13 mouse cellular contexts compared by ENCODE assay signal in the genomic region with DNA sequence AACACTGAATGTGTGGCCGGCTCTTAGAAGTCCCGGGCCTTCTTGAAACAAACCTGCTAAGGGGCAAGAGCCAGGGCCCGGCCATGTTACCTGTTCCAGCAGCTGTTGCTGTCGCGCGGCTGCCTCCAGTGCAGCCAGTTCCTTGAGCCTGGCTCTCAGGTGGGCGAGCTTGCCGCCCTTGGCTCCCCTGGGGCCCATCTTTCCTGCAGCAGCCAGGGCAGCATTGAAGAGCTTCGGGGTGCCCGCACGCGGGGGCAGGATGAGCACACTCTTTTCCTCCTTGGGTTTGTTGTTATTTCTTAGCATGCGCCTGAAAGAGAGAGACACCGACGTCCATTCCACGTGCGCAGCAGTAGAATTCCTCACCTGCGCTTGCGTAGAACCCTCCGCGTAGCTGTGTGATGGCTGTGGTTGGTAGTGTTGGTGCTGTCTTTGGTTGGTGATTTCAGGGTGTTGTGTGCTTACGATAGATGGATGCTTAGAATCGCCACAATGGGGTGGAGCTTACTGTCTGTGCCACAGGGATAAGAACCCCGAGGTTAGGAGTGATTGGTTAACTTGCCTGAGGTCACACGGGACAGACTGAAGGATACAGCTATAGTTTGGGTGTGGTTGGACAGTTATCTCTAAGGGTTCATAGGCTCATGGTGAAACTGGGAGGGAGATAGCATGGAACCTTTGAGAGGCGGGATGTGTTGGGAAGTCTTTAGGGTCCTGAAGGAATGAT. TPM values are rescaled to one million over a fixed set of nuclear protein-coding genes. Genes with fewer than 3 reads are reported as not detected.
DNase-seq lines count a peak whose midpoint lies in the region; ATAC-seq lines count a peak whose summit lies in the region.
"Had no signal": no experiment of that assay in that cellular context is flagged by ENCODE, and none has a peak within 500 bp of the region (broad histone marks: within the 10 kb centered on the region; RNA-seq: fewer than 3 reads in every experiment).

No protein-coding gene starts in this region.

- no peaks in the 10 kb centered on the region for H3K9me3 ChIP-seq in neural tube, embryonic 11.5 days (ENCODE audit: control insufficient read depth, low read length)
- no peaks in the 10 kb centered on the region for H3K9me3 ChIP-seq in hindbrain, embryonic 10.5 days
- H3K9me3 ChIP-seq in neural tube, embryonic 15.5 days (replicated peaks): no peaks in the 10 kb centered on the region

- 86% methylated on average over 26 of the region's 26 CpGs for WGBS in neural tube, embryonic 11.5 days
- 87% methylated on average over 26 of the region's 26 CpGs for WGBS in hindbrain, embryonic 10.5 days
- 62% methylated on average over 26 of the region's 26 CpGs for WGBS in neural tube, embryonic 15.5 days

- ATAC-seq in neural tube, embryonic 11.5 days (ENCODE audit: insufficient read depth, low FRiP score, low TSS enrichment): no peak
- ATAC-seq in megakaryocyte-erythroid progenitor cell, adult 5-6 weeks (replicated peaks; ENCODE audit: low FRiP score, low TSS enrichment, poor library complexity, severe bottlenecking): peak; percentile 94
- no peak for ATAC-seq in neural tube, embryonic 15.5 days (ENCODE audit: low FRiP score)
- no peak for ATAC-seq in erythroid progenitor cell, adult 5-6 weeks (replicated peaks; ENCODE audit: low FRiP score, poor library complexity, severe bottlenecking)
- ATAC-seq in megakaryocyte, adult 5-6 weeks (ENCODE audit: poor library complexity, severe bottlenecking): no peak
- ATAC-seq: Patski had no signal

- no peak overlapping the region for H3K4me2 ChIP-seq in neural tube, embryonic 11.5 days (ENCODE audit: low read depth)
- H3K4me2 ChIP-seq in neural tube, embryonic 15.5 days: no peak overlapping the region

- H3K9ac ChIP-seq in neural tube, embryonic 11.5 days (ENCODE audit: low read length): 0 out of 2 replicates have a peak overlapping the region, but pooled peaks have one; percentile 14
- no peak overlapping the region for H3K9ac ChIP-seq in neural tube, embryonic 15.5 days (replicated peaks)

- no peak overlapping the region for H3K4me3 ChIP-seq in neural tube, embryonic 11.5 days (ENCODE audit: low read depth, low read length)
- no peak overlapping the region for H3K4me3 ChIP-seq in hindbrain, embryonic 10.5 days
- H3K4me3 ChIP-seq in neural tube, embryonic 15.5 days (replicated peaks): no peak overlapping the region

- H3K27me3 ChIP-seq in neural tube, embryonic 11.5 days (ENCODE audit: control insufficient read depth, insufficient read depth, low read length): no peaks in the 10 kb centered on the region
- no peaks in the 10 kb centered on the region for H3K27me3 ChIP-seq in hindbrain, embryonic 10.5 days (ENCODE audit: insufficient read depth, poor library complexity, severe bottlenecking)
- H3K27me3 ChIP-seq in neural tube, embryonic 15.5 days (replicated peaks): no peaks in the 10 kb centered on the region
- H3K27me3 ChIP-seq: Patski had no signal

- H3K4me1 ChIP-seq in neural tube, embryonic 11.5 days (ENCODE audit: control insufficient read depth, insufficient read depth, low read length): peaks cover 9% of the 10 kb centered on the region
- peaks cover 23% of the 10 kb centered on the region for H3K4me1 ChIP-seq in hindbrain, embryonic 10.5 days (replicated peaks)
- H3K4me1 ChIP-seq in neural tube, embryonic 15.5 days: peaks cover 36% of the 10 kb centered on the region

- no peak for DNase-seq in neural tube, embryonic 11.5 days (ENCODE audit: low spot score)
- no peak for DNase-seq in neural tube, embryonic 10.5 days (ENCODE audit: extremely low spot score, low spot score)
- DNase-seq in hindbrain, embryonic 10.5 days (ENCODE audit: low spot score): no peak
- no peak for DNase-seq in gastrocnemius, adult 18-20 months (ENCODE audit: low spot score)
- DNase-seq: cerebellum, adult 11 months; heart, postnatal 10 days; lung, postnatal 14 days; thymus, postnatal 14 days had no signal

- H3K36me3 ChIP-seq in neural tube, embryonic 11.5 days (ENCODE audit: control insufficient read depth, insufficient read depth, low read length): no peaks in the 10 kb centered on the region
- H3K36me3 ChIP-seq in hindbrain, embryonic 10.5 days: no peaks in the 10 kb centered on the region
- no peaks in the 10 kb centered on the region for H3K36me3 ChIP-seq in neural tube, embryonic 15.5 days

- peak overlapping the region; percentile 85 for H3K27ac ChIP-seq in neural tube, embryonic 11.5 days (ENCODE audit: low read depth, low read length)
- peak overlapping the region; percentile 81 for H3K27ac ChIP-seq in hindbrain, embryonic 10.5 days
- H3K27ac ChIP-seq in neural tube, embryonic 15.5 days (replicated peaks): peak overlapping the region; percentile 88

RNA-seq across cellular contexts. Expression of gene Kifc3, which starts 39.6 kb away (rescaled TPM):
- 6.3 and 7.4 TPM in 2 replicates for polyA plus RNA-seq in neural tube, embryonic 11.5 days (2014; fragmentation: Nextera tagmentation; extraction: Ambion mirVana)
- polyA plus RNA-seq in hindbrain, embryonic 10.5 days (2016; fragmentation: Nextera tagmentation; extraction: Ambion mirVana): 6.5 and 9.1 TPM in 2 replicates
- 0.99 TPM in 1 of 2 replicates, not detected in the other for total RNA-seq in megakaryocyte-erythroid progenitor cell, adult 5-6 weeks (2014; fragmentation: Nextera tagmentation)
- 0.61 and 1.4 TPM in 2 replicates for total RNA-seq in megakaryocyte-erythroid progenitor cell, adult 5-6 weeks (2017)
- polyA plus RNA-seq in neural tube, embryonic 15.5 days (2015; fragmentation: Nextera tagmentation; extraction: Ambion mirVana): 27.2 and 28.5 TPM in 2 replicates
- 10 to 100 TPM in 1 of 2 experiments, 1 to 10 TPM in 1; 8.7 to 14.5 TPM for total RNA-seq in gastrocnemius, adult 18-20 months (2021)
- not detected in 2 replicates for total RNA-seq in erythroid progenitor cell, adult 5-6 weeks (2015; ENCODE audit: low replicate concordance)
- total RNA-seq in erythroid progenitor cell, adult 5-6 weeks (2017; ENCODE audit: low replicate concordance): 0.51 and 0.76 TPM in 2 replicates
- 2.3 and 5.2 TPM in 2 replicates for total RNA-seq in megakaryocyte, adult 5-6 weeks (2015)
- total RNA-seq in megakaryocyte, adult 5-6 weeks (2017): 5.4 and 15.1 TPM in 2 replicates
